Mouse (Mus musculus) ES-E14 (cell line): Measurements from ENCODE around the gene Sipa1l3. TPM values are rescaled to one million over a fixed set of nuclear protein-coding genes. Genes with fewer than 3 reads are reported as not detected.

Experiments
- DNase-seq: peaks from one replicate; pipeline ENCODE4 v3.0.0-alpha.2; 2013; ENCODE audit warnings: low read depth, low spot score
- H3K27ac ChIP-seq: 2 replicates; pipeline ENCODE4 v1.5.1; 2012; ENCODE audit warnings: low read depth, mild to moderate bottlenecking, low read length, moderate library complexity, mixed read lengths; ENCODE audit not compliant: poor library complexity, insufficient read depth, severe bottlenecking
- H3K36me3 ChIP-seq: 2 replicates; pipeline ENCODE4 v1.6.1; 2012; ENCODE audit warnings: mild to moderate bottlenecking, low read length, moderate library complexity, mixed read lengths; ENCODE audit not compliant: control insufficient read depth, poor library complexity, insufficient read depth, severe bottlenecking
- H3K4me1 ChIP-seq, 2 experiments: fragments of 150-350 bp in 1 of 2; sonication (generic) in 1 of 2; 2 replicates each; pipeline ENCODE4 v1.6.1; 2012; ENCODE audit warnings: low read length in 2 of 2, mild to moderate bottlenecking in 1 of 2, mixed read lengths in 1 of 2; ENCODE audit not compliant: control insufficient read depth in 2 of 2, insufficient read depth in 2 of 2, poor library complexity in 1 of 2
- H3K4me3 ChIP-seq, 2 experiments: fragments of 150-350 bp in 1 of 2; sonication (generic) in 1 of 2; 2 replicates each; pipeline ENCODE4 v1.5.1; 2012; ENCODE audit warnings: low read length in 2 of 2, low read depth in 1 of 2, mild to moderate bottlenecking in 1 of 2, mixed read lengths in 1 of 2; ENCODE audit not compliant: insufficient read depth in 1 of 2, poor library complexity in 1 of 2, severe bottlenecking in 1 of 2
- H3K9ac ChIP-seq: 2 replicates; pipeline ENCODE4 v1.6.1; 2012; ENCODE audit warnings: low read depth, mild to moderate bottlenecking, low read length, mixed read lengths; ENCODE audit not compliant: poor library complexity, insufficient read depth, severe bottlenecking
- H3K9me3 ChIP-seq: fragments of 150-350 bp; sonication (generic); 2 replicates; pipeline ENCODE4 v1.6.1; 2012; ENCODE audit warnings: low read depth, mild to moderate bottlenecking, low read length; ENCODE audit not compliant: control insufficient read depth, insufficient read depth
- CHD2 ChIP-seq: IDR thresholded peaks from 2 replicates; pipeline ENCODE4 v1.6.1; 2014; ENCODE audit warnings: mild to moderate bottlenecking, low read depth, low read length, inconsistent platforms
- HCFC1 ChIP-seq: IDR thresholded peaks from 2 replicates; pipeline ENCODE4 v1.6.1; 2012; ENCODE audit warnings: low read length, inconsistent platforms, borderline replicate concordance; ENCODE audit not compliant: insufficient read depth
- MAFK ChIP-seq: IDR thresholded peaks from 2 replicates; pipeline ENCODE4 v1.6.1; 2014; ENCODE audit warnings: mild to moderate bottlenecking, low read depth, low read length, inconsistent platforms; ENCODE audit not compliant: insufficient read depth
- ZC3H11A ChIP-seq: IDR thresholded peaks from 2 replicates; pipeline ENCODE4 v1.6.1; 2012; ENCODE audit warnings: low read depth, mild to moderate bottlenecking, inconsistent platforms, low read length, borderline replicate concordance
- ZNF384 ChIP-seq: IDR thresholded peaks from 2 replicates; pipeline ENCODE4 v1.6.1; 2012; ENCODE audit warnings: low read depth, low read length, inconsistent platforms
- in situ Hi-C, 2 experiments: fragments of 600-800 bp; cut with MboI; formaldehyde crosslinking; loops; one replicate each; pipeline ENCODE4 v1.15.1; 2025; ENCODE audit warnings: low sequenced_read_pairs in 2 of 2, inconsistent platforms in 1 of 2; ENCODE audit not compliant: unreplicated experiment in 2 of 2
- total RNA-seq: library from RNA; depleted of rRNA; stranded (reverse); fragments of 300-350 nt; gene quantifications from 2 replicates; pipeline ENCODE4 v1.2.3, GENCODE M21; 2012

Gene Sipa1l3
- total RNA-seq, 1 experiment, result 27.5 TPM

DNA sequence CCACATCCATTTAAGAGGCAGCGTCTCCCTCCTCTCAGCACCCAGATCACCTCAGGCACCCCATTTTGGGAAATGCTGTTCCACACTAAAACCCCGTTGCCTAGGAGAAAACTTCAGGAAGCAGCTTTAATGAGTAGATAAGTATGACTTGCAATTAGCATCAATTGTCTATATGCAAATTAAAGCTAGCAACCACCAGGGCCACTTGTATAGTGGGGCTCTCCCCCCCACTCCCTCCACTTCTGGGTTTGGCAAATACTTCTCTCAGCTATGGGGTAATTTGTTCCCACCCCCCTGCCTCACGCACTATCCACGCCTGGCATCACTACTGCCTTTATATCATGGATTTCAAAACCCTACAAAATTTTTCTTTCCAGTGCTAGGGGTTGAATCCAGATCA, 172.9 kb downstream of the Sipa1l3 start:
- in situ Hi-C loops, result no loop called here

DNA sequence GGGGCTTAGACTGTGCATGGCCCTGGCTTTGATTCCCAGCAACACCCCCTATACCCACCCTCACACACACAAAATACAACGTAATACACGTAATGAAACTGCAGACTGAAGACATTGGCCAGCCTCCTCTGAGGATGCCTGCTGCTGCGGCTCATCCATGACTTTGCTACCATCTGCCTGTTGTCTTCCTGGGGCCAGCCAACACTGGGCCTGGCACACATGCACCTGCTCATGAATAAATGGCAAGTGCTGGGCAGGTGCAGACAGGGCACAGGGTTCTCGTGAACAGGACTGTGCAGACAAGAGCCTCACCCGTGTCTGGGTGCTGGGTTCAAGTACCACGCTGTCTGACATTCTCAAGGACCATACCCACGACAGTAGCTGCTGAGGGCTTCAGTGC, 174.7 kb downstream of the Sipa1l3 start:
- no peak overlapping the region for H3K4me3 ChIP-seq
- TF ChIP-seq CHD2, result no peak
- TF ChIP-seq HCFC1, result no peak
- no peak for TF ChIP-seq ZNF384
- TF ChIP-seq ZC3H11A, result no peak
- TF ChIP-seq MAFK, result no peak
- in situ Hi-C loops, result no loop called here
- peaks cover 16% of the 10 kb centered on the region for H3K36me3 ChIP-seq
- H3K4me1 ChIP-seq, result peaks cover 2 to 21% of the 10 kb centered on the region in 2 experiments; a peak in 2 of 4 replicates
- no peaks in the 10 kb centered on the region for H3K9me3 ChIP-seq
- no peak overlapping the region for H3K9ac ChIP-seq
- no peak overlapping the region for H3K27ac ChIP-seq
- no peak for DNase-seq

More for the DNA sequence above, 172.9 kb downstream of the Sipa1l3 start:
- Histone ChIP-seq H3K36me3 (peaks cover 16% of the 10 kb centered on the region), H3K9me3 (no peaks in the 10 kb centered on the region), H3K4me1 (peaks cover 5 to 30% of the 10 kb centered on the region in 2 experiments; a peak in 2 of 4 replicates), H3K9ac (no peak overlapping the region), H3K4me3 (no peak overlapping the region), H3K27ac (no peak overlapping the region)
- DNase-seq, result no peak
- TF ChIP-seq ZNF384, result no peak
- TF ChIP-seq HCFC1, result no peak
- TF ChIP-seq CHD2, result no peak
- no peak for TF ChIP-seq ZC3H11A
- no peak for TF ChIP-seq MAFK

DNA sequence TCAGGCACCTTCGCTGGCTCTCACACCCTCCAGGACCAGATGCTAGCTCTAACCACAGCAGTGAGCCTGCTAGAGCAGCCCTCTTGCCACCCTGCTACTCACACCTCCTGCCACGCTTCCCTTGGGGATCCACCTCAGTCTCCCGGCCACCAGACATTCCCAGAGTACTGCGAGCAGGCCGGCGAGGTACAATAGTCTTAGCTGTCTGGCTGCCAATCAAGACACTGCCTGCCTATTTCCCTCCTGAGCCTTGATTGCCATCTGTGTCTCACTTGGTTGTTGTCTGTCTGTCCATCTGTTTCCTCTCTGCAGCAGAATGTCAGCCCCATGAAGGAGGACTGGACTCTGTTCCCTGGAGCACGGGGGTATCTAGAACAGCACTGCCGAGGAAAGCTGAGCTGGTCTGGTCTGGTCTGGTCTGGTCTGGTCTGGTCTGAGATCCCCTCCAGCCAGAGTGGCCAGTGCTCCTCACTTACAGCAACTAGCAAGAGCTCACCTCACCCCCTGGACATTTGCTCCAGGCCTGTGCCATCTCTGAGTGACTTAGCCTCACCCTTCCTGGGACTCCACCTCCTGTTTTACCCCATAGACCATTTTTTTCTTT, 175.8 kb downstream of the Sipa1l3 start:
- H3K9ac ChIP-seq, result peak overlapping the region; percentile 48
- no peak overlapping the region; a peak in 1 of 4 replicates for H3K4me3 ChIP-seq
- H3K27ac ChIP-seq, result no peak overlapping the region
- in situ Hi-C loops, result no loop called here
- H3K4me1 ChIP-seq, result peaks cover 2 to 21% of the 10 kb centered on the region in 2 experiments; a peak in 2 of 4 replicates
- no peak for TF ChIP-seq ZC3H11A
- TF ChIP-seq HCFC1, result no peak
- TF ChIP-seq MAFK, result no peak
- TF ChIP-seq CHD2, result no peak
- TF ChIP-seq ZNF384, result no peak
- no peaks in the 10 kb centered on the region for H3K9me3 ChIP-seq
- DNase-seq, result no peak
- peaks cover 9% of the 10 kb centered on the region for H3K36me3 ChIP-seq

DNA sequence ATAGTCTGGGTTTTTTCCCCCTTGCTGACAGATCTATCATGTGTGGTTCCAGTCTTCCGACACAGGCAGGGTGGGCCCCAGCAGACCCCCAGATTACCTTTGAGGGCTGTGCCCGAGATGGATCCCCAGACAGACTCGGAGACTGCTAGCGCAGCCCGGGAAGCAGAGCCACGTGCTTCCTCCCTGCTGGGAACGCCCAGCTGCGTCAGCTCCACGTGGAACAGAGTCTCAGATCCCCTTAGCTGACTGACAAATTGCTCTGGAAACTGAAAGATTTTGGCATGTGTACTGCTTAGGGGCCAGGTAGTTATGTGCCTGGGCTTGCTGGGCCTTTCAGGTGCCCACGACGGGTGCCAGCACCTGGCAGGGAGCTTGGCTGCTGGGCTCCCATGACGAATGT, 176.7 kb downstream of the Sipa1l3 start:
- DNase-seq, result no peak
- peak overlapping the region; percentile 48; the same call in 1 of the 2 replicates for H3K9ac ChIP-seq

DNA sequence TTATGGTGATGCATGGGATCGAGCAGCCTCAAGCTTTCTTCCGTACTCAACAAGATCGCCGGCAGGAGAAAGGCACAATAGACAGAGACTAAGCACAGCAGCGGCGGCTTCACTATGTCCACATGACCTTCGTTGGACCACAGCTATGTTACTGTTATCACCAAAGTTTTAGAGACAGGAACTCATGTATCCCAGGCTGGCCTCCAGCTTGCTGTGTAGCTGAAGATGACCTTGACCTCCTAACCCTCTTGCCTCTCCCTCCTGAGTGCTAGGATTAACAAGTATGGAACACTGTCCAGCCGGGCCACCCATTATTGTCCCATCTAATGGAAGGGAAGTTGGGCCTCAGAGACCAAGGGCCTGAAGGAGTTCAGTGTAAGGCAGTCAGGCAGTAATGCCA, 177.6 kb downstream of the Sipa1l3 start:
- H3K36me3 ChIP-seq, result peaks cover 12% of the 10 kb centered on the region; the same call in 1 of the 2 replicates
- no peak for TF ChIP-seq ZNF384
- in situ Hi-C loops, result no loop called here
- H3K4me3 ChIP-seq, result no peak overlapping the region
- no peak for DNase-seq
- H3K9me3 ChIP-seq, result no peaks in the 10 kb centered on the region
- no peak overlapping the region for H3K9ac ChIP-seq
- H3K4me1 ChIP-seq, result peaks cover 2 to 22% of the 10 kb centered on the region in 2 experiments; a peak in 2 of 4 replicates
- H3K27ac ChIP-seq, result no peak overlapping the region

More for the DNA sequence above, 176.7 kb downstream of the Sipa1l3 start:
- Histone ChIP-seq H3K4me3 (no peak overlapping the region), H3K9me3 (no peaks in the 10 kb centered on the region), H3K4me1 (peaks cover 2 to 21% of the 10 kb centered on the region in 2 experiments; a peak in 2 of 4 replicates), H3K27ac (no peak overlapping the region), H3K36me3 (peaks cover 10% of the 10 kb centered on the region; the same call in 1 of the 2 replicates)
- in situ Hi-C loops, result no loop called here
- no peak for TF ChIP-seq ZNF384
- TF ChIP-seq MAFK, result no peak
- no peak for TF ChIP-seq HCFC1
- no peak for TF ChIP-seq ZC3H11A
- TF ChIP-seq CHD2, result no peak
